Mouse (Mus musculus) liver, adult 2 months (tissue): ENCODE data around the gene Gm4791. TPM values are rescaled to one million over a fixed set of nuclear protein-coding genes. Genes with fewer than 3 reads are reported as not detected.

Experiments used
- DNase-seq: peaks from one replicate; pipeline ENCODE4 v3.0.0-alpha.2; 2011; ENCODE audit warnings: low read depth, low spot score; ENCODE audit errors: extremely low read depth
- H3K27ac ChIP-seq: fragments of 200-500 bp; replicated peaks from 2 replicates; pipeline ENCODE4 v1.5.1; 2012; ENCODE audit warnings: low read depth, mild to moderate bottlenecking, control low read depth, inconsistent platforms, low read length; ENCODE audit not compliant: insufficient read depth
- H3K27me3 ChIP-seq: fragments of 200-500 bp; 2 replicates; pipeline ENCODE4 v1.6.1; 2012; ENCODE audit warnings: mild to moderate bottlenecking, moderate library complexity, low read length, inconsistent platforms; ENCODE audit not compliant: control insufficient read depth, insufficient read depth
- H3K36me3 ChIP-seq: fragments of 200-500 bp; 2 replicates; pipeline ENCODE4 v1.6.1; 2012; ENCODE audit warnings: low read length, inconsistent platforms; ENCODE audit not compliant: control insufficient read depth, insufficient read depth
- H3K4me1 ChIP-seq: fragments of 200-500 bp; 2 replicates; pipeline ENCODE4 v1.6.1; 2011; ENCODE audit warnings: low read length; ENCODE audit not compliant: control insufficient read depth, insufficient read depth
- H3K4me3 ChIP-seq: fragments of 200-500 bp; 2 replicates; pipeline ENCODE4 v1.5.1; 2011; ENCODE audit warnings: low read depth, mild to moderate bottlenecking, control low read depth, low read length, moderate library complexity; ENCODE audit not compliant: insufficient read depth
- H3K79me2 ChIP-seq: fragments of 200-500 bp; 2 replicates; pipeline ENCODE4 v1.6.1; 2012; ENCODE audit warnings: inconsistent platforms, mild to moderate bottlenecking, low read length, moderate library complexity; ENCODE audit not compliant: control insufficient read depth, insufficient read depth
- H3K9ac ChIP-seq: fragments of 200-500 bp; 2 replicates; pipeline ENCODE4 v1.6.1; 2012; ENCODE audit warnings: low read depth, mild to moderate bottlenecking, control low read depth, inconsistent platforms, low read length
- CTCF ChIP-seq: fragments of 200-500 bp; IDR thresholded peaks from 2 replicates; pipeline ENCODE4 v1.5.1; 2011; ENCODE audit warnings: low read depth, low read length, control low read depth
- POLR2A ChIP-seq: fragments of 200-500 bp; IDR thresholded peaks from 2 replicates; pipeline ENCODE4 v1.6.1; 2011; ENCODE audit warnings: low read length, control low read depth; ENCODE audit not compliant: insufficient read depth; ENCODE audit errors: extremely low read depth
- WGBS: fragments of 180-500 bp; shearing (Covaris S2); methylation state at CpG from one replicate; pipeline ENCODE4 v1.1.7; 2018; 5-methylcytosine and 5-hydroxymethylcytosine counted together
- polyA plus RNA-seq: library from polyadenylated mRNA; depleted of rRNA; stranded (reverse); fragments of >200 nt; gene quantifications from 2 replicates; pipeline ENCODE4 v1.2.3, GENCODE M21; 2012; rRNA removed
- total RNA-seq: library from RNA; depleted of rRNA; stranded (reverse); fragments of >200 nt; gene quantifications from 2 replicates; pipeline ENCODE4 v1.2.3, GENCODE M21; 2014; rRNA removed

The Gm4791 gene
- total RNA-seq (not detected in 2 replicates), polyA plus RNA-seq (not detected in 2 replicates)

GRCm38 (mm10) chr9:46998338-46998791, at the start of gene Gm4791:
TSS of gene Gm4791 (plus strand) at chr9:46998741.
- DNase-seq: no peak
- Histone ChIP-seq H3K4me1 (no peaks in the 10 kb centered on the region), H3K9ac (no peak within 1 kb of the TSS), H3K27me3 (no peaks in the 10 kb centered on the region), H3K36me3 (no peaks in the 10 kb centered on the region), H3K27ac (no peak within 1 kb of the TSS), H3K4me3 (no peak within 1 kb of the TSS), H3K79me2 (no peaks in the 10 kb centered on the region)
- WGBS: 61% methylated on average over 5 of the region's 5 CpGs
- TF ChIP-seq CTCF: no peak
- TF ChIP-seq POLR2A: no peak

DNA sequence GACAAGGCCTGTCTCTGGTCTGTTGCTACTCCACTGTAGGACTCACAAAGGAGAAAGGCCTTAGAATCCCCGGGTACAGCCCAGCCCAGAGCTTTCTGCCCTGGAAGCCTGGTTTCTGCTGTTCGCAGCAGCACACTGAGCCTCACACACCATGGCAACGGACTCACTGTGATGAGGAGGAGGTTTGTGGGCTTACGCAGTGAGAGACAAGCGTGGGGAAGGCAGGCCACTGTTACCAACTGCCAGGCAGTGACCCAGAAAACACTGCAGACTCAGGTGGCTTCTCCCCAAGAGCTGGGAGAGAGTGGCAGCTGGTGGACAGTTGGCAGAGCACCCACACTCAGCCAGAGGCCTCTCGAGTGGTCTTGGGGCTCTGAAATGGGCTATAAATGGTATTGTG, 42.3 kb upstream of the Gm4791 start:
- no peak for DNase-seq
- H3K9ac ChIP-seq: no peak overlapping the region
- TF ChIP-seq POLR2A (no peak), CTCF (no peak)

GRCm38 (mm10) chr9:46957420-46957950, 41.1 kb upstream of the Gm4791 start:
- Histone ChIP-seq H3K4me3 (no peak overlapping the region), H3K27ac (no peak overlapping the region), H3K36me3 (no peaks in the 10 kb centered on the region), H3K9ac (no peak overlapping the region), H3K4me1 (no peaks in the 10 kb centered on the region), H3K79me2 (no peaks in the 10 kb centered on the region), H3K27me3 (no peaks in the 10 kb centered on the region)
- 70% methylated on average over 8 of the region's 8 CpGs for WGBS
- DNase-seq: no peak
- TF ChIP-seq CTCF (no peak), POLR2A (no peak)

More for the DNA sequence above, 42.3 kb upstream of the Gm4791 start:
- 80% methylated on average over 6 of the region's 6 CpGs for WGBS
- Histone ChIP-seq H3K79me2 (no peaks in the 10 kb centered on the region), H3K4me1 (no peaks in the 10 kb centered on the region), H3K36me3 (no peaks in the 10 kb centered on the region), H3K4me3 (no peak overlapping the region), H3K27ac (no peak overlapping the region), H3K27me3 (no peaks in the 10 kb centered on the region)

DNA sequence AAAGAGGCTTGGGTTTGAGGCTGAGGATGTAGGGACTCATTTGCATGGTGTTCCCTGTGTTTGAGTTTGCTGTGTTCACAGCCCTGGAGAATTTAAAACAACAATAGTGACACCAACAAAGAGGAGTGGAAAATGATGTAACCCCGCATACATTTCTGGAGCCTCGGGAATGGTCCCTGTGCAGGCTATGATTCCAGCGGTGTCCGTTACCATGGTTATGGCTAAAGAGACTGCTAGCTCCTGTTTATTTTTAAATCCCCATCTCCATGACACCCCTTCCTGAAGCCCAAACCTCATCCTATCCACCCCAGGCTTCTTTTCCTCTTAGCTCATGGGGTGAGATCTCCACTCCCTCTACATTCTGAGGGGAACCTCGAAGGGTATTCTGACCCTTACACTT, 32.5 kb upstream of the Gm4791 start:
- H3K27ac ChIP-seq: no peak overlapping the region
- no peaks in the 10 kb centered on the region for H3K4me1 ChIP-seq
- H3K9ac ChIP-seq: no peak overlapping the region
- no peak overlapping the region for H3K4me3 ChIP-seq
- no peaks in the 10 kb centered on the region; the same call in 1 of the 2 replicates for H3K27me3 ChIP-seq
- no peaks in the 10 kb centered on the region for H3K79me2 ChIP-seq
- no peak for TF ChIP-seq POLR2A
- no peak for TF ChIP-seq CTCF
- no peak for DNase-seq
- H3K36me3 ChIP-seq: no peaks in the 10 kb centered on the region
- 73% methylated on average over 5 of the region's 5 CpGs for WGBS

GRCm38 (mm10) chr9:46968970-46969369, 29.6 kb upstream of the Gm4791 start:
- H3K9ac ChIP-seq: no peak overlapping the region
- no peaks in the 10 kb centered on the region for H3K36me3 ChIP-seq
- TF ChIP-seq POLR2A (no peak), CTCF (no peak)
- DNase-seq: no peak
- 54% methylated on average over 6 of the region's 6 CpGs for WGBS
- no peaks in the 10 kb centered on the region; the same call in 1 of the 2 replicates for H3K27me3 ChIP-seq
- H3K4me3 ChIP-seq: no peak overlapping the region
- no peaks in the 10 kb centered on the region for H3K79me2 ChIP-seq
- H3K27ac ChIP-seq: no peak overlapping the region
- no peaks in the 10 kb centered on the region for H3K4me1 ChIP-seq

GRCm38 (mm10) chr9:46969406-46969805, 29.1 kb upstream of the Gm4791 start:
- WGBS: 61% methylated on average over 6 of the region's 6 CpGs
- no peaks in the 10 kb centered on the region; the same call in 1 of the 2 replicates for H3K27me3 ChIP-seq
- no peak for DNase-seq
- H3K9ac ChIP-seq: no peak overlapping the region
- TF ChIP-seq CTCF (no peak), POLR2A (no peak)
- no peaks in the 10 kb centered on the region for H3K36me3 ChIP-seq
- H3K4me3 ChIP-seq: no peak overlapping the region
- no peaks in the 10 kb centered on the region for H3K4me1 ChIP-seq
- no peaks in the 10 kb centered on the region for H3K79me2 ChIP-seq
- no peak overlapping the region for H3K27ac ChIP-seq
